Mouse (Mus musculus) small intestine, adult 2 months (tissue): ENCODE data around the gene 2210011C24Rik. TPM values are rescaled to one million over a fixed set of nuclear protein-coding genes. Genes with fewer than 3 reads are reported as not detected.

ENCODE experiments used
- H3K27ac ChIP-seq: fragments of 200-500 bp; 2 replicates; pipeline ENCODE4 v1.5.1; 2012; ENCODE audit warnings: low read depth, low read length, control low read depth, inconsistent platforms; ENCODE audit not compliant: insufficient read depth
- H3K27me3 ChIP-seq: fragments of 200-500 bp; 2 replicates; pipeline ENCODE4 v1.6.1; 2012; ENCODE audit warnings: mild to moderate bottlenecking, moderate library complexity, low read length, inconsistent platforms; ENCODE audit not compliant: control insufficient read depth, insufficient read depth
- H3K36me3 ChIP-seq: fragments of 200-500 bp; 2 replicates; pipeline ENCODE4 v1.6.1; 2012; ENCODE audit warnings: mild to moderate bottlenecking, low read length, control low read depth, inconsistent platforms; ENCODE audit not compliant: control insufficient read depth, insufficient read depth
- H3K4me1 ChIP-seq: fragments of 200-500 bp; 2 replicates; pipeline ENCODE4 v1.6.1; 2012; ENCODE audit warnings: low read length, inconsistent platforms, mixed read lengths; ENCODE audit not compliant: control insufficient read depth, insufficient read depth, insufficient read length
- H3K4me3 ChIP-seq: fragments of 200-500 bp; 2 replicates; pipeline ENCODE4 v1.5.1; 2012; ENCODE audit warnings: low read depth, mild to moderate bottlenecking, control low read depth, inconsistent platforms, low read length, moderate library complexity
- CTCF ChIP-seq: fragments of 200-500 bp; IDR thresholded peaks from 2 replicates; pipeline ENCODE4 v1.5.1; 2012; ENCODE audit warnings: low read depth, mild to moderate bottlenecking, control low read depth, inconsistent platforms, low read length, moderate library complexity, mixed read lengths; ENCODE audit not compliant: insufficient replicate concordance, insufficient read length; ENCODE audit errors: extremely low read depth
- POLR2A ChIP-seq: fragments of 200-500 bp; IDR thresholded peaks from 2 replicates; pipeline ENCODE4 v1.6.1; 2012; ENCODE audit warnings: low read depth, mild to moderate bottlenecking, control low read depth, inconsistent platforms, low read length, moderate library complexity
- WGBS: fragments of 180-500 bp; shearing (Covaris S2); methylation state at CpG from one replicate; pipeline ENCODE4 v1.1.7; 2018; 5-methylcytosine and 5-hydroxymethylcytosine counted together
- polyA plus RNA-seq: library from polyadenylated mRNA; depleted of rRNA; stranded (reverse); fragments of >200 nt; gene quantifications from 2 replicates; pipeline ENCODE4 v1.2.3, GENCODE M21; 2012

The 2210011C24Rik gene
- polyA plus RNA-seq, 1 experiment, result 13.5 TPM

DNA sequence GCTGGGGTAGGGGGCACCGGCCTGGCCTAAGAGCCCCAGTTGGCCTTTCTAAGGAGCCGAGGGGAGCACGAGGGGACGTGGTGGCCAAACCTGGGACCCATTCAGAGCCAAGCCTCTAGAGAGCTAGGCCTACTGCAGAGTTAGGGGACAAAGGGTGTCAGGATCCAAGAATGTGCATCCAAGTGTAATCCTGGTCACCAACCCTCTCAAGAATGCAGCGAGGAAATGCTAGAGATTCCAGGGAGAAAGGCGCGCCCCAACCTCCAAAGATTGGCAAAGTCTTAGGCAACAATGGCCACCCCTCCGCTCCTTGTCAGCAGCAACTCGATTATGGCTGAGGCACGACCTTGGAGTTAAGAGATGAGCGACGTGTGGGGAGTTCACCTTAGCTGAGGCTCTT is 9.6 kb upstream of the 2210011C24Rik start:
- TF ChIP-seq POLR2A, result no peak
- TF ChIP-seq CTCF, result no peak
- Histone ChIP-seq H3K4me3 (no peak overlapping the region), H3K4me1 (peaks cover 9% of the 10 kb centered on the region), H3K27ac (no peak overlapping the region), H3K36me3 (no peaks in the 10 kb centered on the region), H3K27me3 (peaks cover 14% of the 10 kb centered on the region)
- 38% methylated on average over 12 of the region's 12 CpGs for WGBS

DNA sequence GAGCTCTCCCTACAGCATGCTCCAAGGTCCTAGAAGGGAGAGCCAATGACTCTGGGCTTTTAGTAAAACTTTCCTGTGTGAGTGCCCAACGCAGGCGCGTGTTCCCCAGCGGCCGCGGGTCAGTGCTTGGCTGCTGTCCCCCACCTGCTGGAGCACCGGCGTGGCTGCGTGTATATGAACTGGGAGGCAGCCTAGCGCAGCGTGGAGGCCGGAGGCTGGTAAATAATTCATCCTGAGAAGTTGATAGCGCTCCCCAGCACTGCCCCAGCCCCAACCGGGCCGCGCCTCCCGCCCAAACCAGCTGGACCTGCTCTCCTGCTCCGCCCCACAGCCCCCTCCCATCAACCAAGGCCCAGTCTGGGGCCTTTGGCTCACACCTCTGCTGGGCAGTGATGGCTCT is 9.1 kb upstream of the 2210011C24Rik start, which contains the start of gene Palm3:
TSS of gene Palm3 (plus strand) at position 376 of the 400 bp plus-strand sequence.
- H3K4me1 ChIP-seq, result peaks cover 9% of the 10 kb centered on the region
- peaks cover 10% of the 10 kb centered on the region for H3K27me3 ChIP-seq
- H3K4me3 ChIP-seq, result no peak within 1 kb of the TSS
- H3K27ac ChIP-seq, result no peak within 1 kb of the TSS
- no peak for TF ChIP-seq CTCF
- TF ChIP-seq POLR2A, result no peak
- H3K36me3 ChIP-seq, result no peaks in the 10 kb centered on the region
- WGBS, result 19% methylated on average over 18 of the region's 18 CpGs

DNA sequence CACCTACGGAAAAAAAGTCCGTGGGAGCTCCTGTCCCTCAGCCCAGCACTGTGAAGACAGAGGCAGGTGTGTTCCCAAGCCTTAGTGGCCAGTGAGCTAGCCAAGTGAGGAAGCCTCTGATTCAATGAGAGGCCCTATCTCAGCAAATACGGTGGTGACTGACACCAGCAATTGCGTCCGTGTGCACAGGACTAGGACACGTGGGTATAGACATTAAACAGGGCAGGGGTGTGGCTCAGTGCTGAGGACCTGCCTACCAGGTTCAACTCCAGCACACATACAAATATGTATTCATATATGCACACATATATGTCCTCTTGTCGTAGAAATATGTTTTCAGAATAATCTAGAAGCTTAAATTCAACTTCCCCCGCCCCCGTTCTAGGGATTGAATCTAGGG is 7.8 kb upstream of the 2210011C24Rik start:
- peaks cover 9% of the 10 kb centered on the region for H3K4me1 ChIP-seq
- 58% methylated on average over 9 of the region's 9 CpGs for WGBS
- no peak overlapping the region for H3K4me3 ChIP-seq
- H3K36me3 ChIP-seq, result no peaks in the 10 kb centered on the region
- no peak overlapping the region for H3K27ac ChIP-seq
- H3K27me3 ChIP-seq, result peaks cover 6% of the 10 kb centered on the region; the same call in 1 of the 2 replicates
- TF ChIP-seq CTCF (no peak), POLR2A (no peak)

DNA sequence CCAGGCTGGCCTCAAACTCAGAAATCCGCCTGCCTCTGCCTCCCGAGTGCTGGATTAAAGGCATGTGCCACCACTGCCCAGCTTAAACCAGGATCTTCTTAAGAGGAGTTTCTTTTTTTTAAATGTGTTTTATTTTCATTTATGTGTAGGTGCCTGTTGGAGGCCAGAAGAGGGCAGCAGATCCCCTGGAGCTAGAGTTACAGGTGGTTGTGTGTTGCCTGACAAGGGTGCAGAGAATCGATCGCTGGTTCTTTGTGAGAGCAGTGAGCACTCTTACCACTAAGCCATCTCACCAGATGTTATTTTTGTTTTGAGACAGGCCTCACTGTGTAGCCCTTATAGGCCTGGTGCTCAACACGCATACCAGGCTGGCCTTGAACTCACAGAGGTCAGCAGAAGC is 3.9 kb upstream of the 2210011C24Rik start:
- 95% methylated on average over 5 of the region's 5 CpGs for WGBS
- TF ChIP-seq POLR2A, result no peak
- no peak for TF ChIP-seq CTCF
- H3K27me3 ChIP-seq, result peaks cover 15% of the 10 kb centered on the region
- H3K27ac ChIP-seq, result no peak overlapping the region
- H3K4me1 ChIP-seq, result peaks cover 7% of the 10 kb centered on the region
- no peaks in the 10 kb centered on the region for H3K36me3 ChIP-seq
- no peak overlapping the region for H3K4me3 ChIP-seq

DNA sequence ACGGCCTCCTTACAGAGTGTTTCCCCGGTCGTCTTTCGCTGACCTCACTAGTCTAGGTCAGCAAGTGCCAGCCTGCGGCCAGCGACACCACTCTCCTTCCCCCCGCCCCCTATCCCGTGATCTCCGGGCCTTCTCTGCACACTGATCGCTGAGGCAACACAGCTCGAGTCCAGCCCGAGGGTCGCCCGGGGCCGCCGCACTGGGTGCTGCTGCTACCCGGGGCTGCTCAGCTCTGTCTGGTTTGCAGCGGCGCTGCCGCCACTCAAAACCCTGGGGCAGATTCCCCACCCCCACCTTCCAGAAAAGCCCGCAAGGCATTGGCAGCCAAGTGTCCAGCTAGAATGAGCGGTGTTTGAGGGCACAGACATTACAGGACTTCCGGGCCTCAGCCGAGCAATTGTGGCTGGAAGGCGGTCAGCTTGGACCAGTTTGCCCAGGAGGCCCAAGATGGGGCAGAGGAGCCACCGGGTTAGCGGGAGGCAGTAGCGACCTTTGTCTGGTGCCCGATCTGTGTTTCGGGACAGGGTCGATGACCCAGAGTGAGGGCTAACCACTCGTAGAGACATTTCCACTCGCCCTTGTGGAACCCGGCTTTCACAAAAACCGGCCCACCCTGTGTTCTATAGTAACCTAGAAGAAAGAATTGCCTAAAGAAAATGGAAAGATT is 661 bp upstream of the 2210011C24Rik start:
- Histone ChIP-seq H3K36me3 (no peaks in the 10 kb centered on the region), H3K27ac (no peak overlapping the region), H3K4me1 (peaks cover 12% of the 10 kb centered on the region), H3K4me3 (peak overlapping the region; percentile 80), H3K27me3 (peaks cover 25% of the 10 kb centered on the region)
- WGBS, result 29% methylated on average over 35 of the region's 35 CpGs
- TF ChIP-seq POLR2A, result no peak
- TF ChIP-seq CTCF, result no peak

DNA sequence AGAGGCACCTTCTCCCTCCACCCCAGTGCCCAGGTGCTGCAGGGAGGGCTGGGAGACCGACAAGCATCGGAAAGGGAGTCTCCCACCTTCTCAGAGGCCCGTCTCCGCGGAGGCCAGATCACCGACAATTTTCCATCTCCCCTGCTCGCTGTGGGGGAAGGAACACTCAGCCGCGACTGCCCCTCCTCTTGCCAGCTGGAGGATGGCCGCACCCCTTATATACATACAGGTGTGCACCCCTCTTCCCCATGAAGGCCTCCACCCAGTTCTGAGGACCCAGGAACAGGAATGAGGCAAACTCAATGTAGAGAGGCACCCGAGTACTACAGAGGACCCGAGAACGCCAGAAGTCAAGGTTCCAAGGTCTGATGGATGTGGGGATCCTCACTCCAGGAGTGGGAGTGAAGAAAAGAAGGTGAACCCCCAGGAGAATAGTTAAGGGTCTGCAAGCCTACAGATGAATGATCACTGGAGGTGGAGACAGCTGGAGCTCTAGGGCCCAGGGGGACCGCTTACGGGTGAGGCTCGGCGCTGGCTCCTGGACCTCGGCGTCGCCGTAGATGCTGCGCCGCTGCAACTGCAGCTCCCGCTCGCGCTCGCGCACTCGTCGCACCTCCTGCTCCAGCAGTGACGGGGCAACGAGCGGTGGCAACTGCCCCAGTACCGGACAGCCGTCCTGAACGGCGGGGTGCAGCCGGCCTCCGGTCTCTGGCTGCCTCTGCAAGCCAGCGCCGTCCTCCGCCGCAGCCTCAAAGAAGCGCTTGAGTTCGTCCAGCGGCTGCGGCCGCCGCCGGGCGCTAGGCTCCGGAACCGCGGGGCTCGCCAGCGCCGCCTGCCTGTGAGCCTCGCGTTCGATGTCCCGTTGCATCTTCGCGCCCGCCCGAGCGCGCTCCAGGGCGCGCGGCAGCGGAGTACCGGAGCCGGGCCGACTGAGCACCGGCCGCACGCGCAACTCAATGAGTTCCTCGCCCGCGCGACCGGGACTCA is 1.1 kb downstream of the 2210011C24Rik start:
- Histone ChIP-seq H3K4me1 (peaks cover 12% of the 10 kb centered on the region), H3K4me3 (peak overlapping the region; percentile 80), H3K27ac (no peak overlapping the region; the same call in 1 of the 2 replicates), H3K36me3 (no peaks in the 10 kb centered on the region), H3K27me3 (peaks cover 25% of the 10 kb centered on the region)
- TF ChIP-seq CTCF, result peak; percentile 53
- TF ChIP-seq POLR2A, result no peak
- 1% methylated on average over 83 of the region's 83 CpGs for WGBS

DNA sequence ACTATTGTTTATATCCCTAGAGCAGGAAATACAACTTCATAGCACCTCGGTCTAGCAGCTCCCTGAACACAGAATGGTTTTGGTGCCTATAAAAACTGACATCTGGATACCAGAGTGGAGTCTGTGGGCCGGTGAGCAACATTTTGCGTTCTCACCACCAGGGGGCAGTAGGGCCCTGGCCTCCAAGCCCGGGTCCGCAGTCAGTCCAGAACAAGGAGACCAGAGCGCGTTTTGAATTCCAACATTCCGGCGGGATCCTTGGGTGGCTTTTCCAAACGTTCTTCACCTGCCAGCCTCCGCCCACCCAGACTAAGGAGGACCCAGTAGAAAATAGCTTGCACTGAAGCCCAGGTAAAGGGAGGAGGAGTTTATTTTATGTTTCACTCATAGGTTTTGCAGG is 2.1 kb downstream of the 2210011C24Rik start:
- H3K27me3 ChIP-seq, result peaks cover 25% of the 10 kb centered on the region
- TF ChIP-seq POLR2A, result no peak
- peak; percentile 94 for TF ChIP-seq CTCF
- under 1% methylated on average over 11 of the region's 11 CpGs for WGBS
- no peak overlapping the region for H3K27ac ChIP-seq
- no peak overlapping the region for H3K4me3 ChIP-seq
- no peaks in the 10 kb centered on the region for H3K36me3 ChIP-seq
- peaks cover 12% of the 10 kb centered on the region for H3K4me1 ChIP-seq
